Mouse (Mus musculus): ENCODE data around the gene Adgra3.

GRCm38 (mm10) chr5:50059586-50059985 lies 780 bp upstream of the Adgra3 start:
- TF ChIP-seq CTCF (IDR thresholded peaks at IDR 0.05; ENCODE audit: low read depth) (no peak), EP300 (IDR thresholded peaks at IDR 0.05; ENCODE audit: low read depth) (no peak)

Measured in liver, embryonic 14.5 days (tissue).